Mouse (Mus musculus) limb, embryonic 12.5 days (tissue): ENCODE data around the gene Wwtr1. TPM values are rescaled to one million over a fixed set of nuclear protein-coding genes. Genes with fewer than 3 reads are reported as not detected.

Source experiments
- ATAC-seq: fragments of 200-750 bp; cut with Nextera tagmentation; 2 replicates; pipeline ENCODE4 v1.8.0; 2017; ENCODE audit warnings: low read depth, moderate TSS enrichment; ENCODE audit not compliant: insufficient number of reproducible peaks, insufficient read depth, low FRiP score, low TSS enrichment
- H3K27ac ChIP-seq: fragments of 300-500 bp; sonication (generic); 2 replicates; pipeline ENCODE4 v1.5.1; 2016; ENCODE audit warnings: mild to moderate bottlenecking, moderate library complexity
- H3K27me3 ChIP-seq: fragments of 300-500 bp; sonication (generic); 2 replicates; pipeline ENCODE4 v1.6.1; 2016; ENCODE audit warnings: mild to moderate bottlenecking, moderate library complexity
- H3K36me3 ChIP-seq: fragments of 300-500 bp; sonication (generic); 2 replicates; pipeline ENCODE4 v1.6.1; 2016; ENCODE audit warnings: mild to moderate bottlenecking, moderate library complexity
- H3K4me1 ChIP-seq: fragments of 300-500 bp; sonication (generic); replicated peaks from 2 replicates; pipeline ENCODE4 v1.6.1; 2016
- H3K4me2 ChIP-seq: fragments of 300-500 bp; sonication (generic); 2 replicates; pipeline ENCODE4 v1.6.1; 2016; ENCODE audit warnings: mild to moderate bottlenecking, moderate library complexity
- H3K4me3 ChIP-seq: fragments of 300-500 bp; sonication (generic); replicated peaks from 2 replicates; pipeline ENCODE4 v1.5.1; 2016; ENCODE audit warnings: mild to moderate bottlenecking
- H3K9ac ChIP-seq: fragments of 300-500 bp; sonication (generic); replicated peaks from 2 replicates; pipeline ENCODE4 v1.6.1; 2016; ENCODE audit warnings: mild to moderate bottlenecking, moderate library complexity
- H3K9me3 ChIP-seq: fragments of 300-500 bp; sonication (generic); 2 replicates; pipeline ENCODE4 v1.6.1; 2016; ENCODE audit warnings: mild to moderate bottlenecking, moderate library complexity
- WGBS: fragments of 180-500 bp; shearing (Covaris S2); methylation state at CpG from one replicate; pipeline ENCODE4 v1.1.7; 2016; 5-methylcytosine and 5-hydroxymethylcytosine counted together
- polyA plus RNA-seq: library from polyadenylated mRNA; unstranded; fragments of >200 nt; fragmentation: Nextera tagmentation; extraction: Ambion mirVana; gene quantifications from 2 replicates; pipeline ENCODE4 v1.2.1, GENCODE M21; 2016

Gene Wwtr1
- polyA plus RNA-seq, 1 experiment from 2014 or later: 13.8 TPM

- Histone ChIP-seq H3K4me1 (no peaks in the 10 kb centered on the region), H3K4me2 (no peak overlapping the region), H3K4me3 (no peak overlapping the region), H3K27me3 (no peaks in the 10 kb centered on the region), H3K9me3 (no peaks in the 10 kb centered on the region), H3K9ac (no peak overlapping the region), H3K27ac (no peak overlapping the region), H3K36me3 (peaks cover 11% of the 10 kb centered on the region)
- WGBS: 76% methylated on average over 4 of the region's 4 CpGs
- ATAC-seq: no peak
These were observed 95.1 kb downstream of the Wwtr1 start for GRCm38 (mm10) chr3:57480640-57481039.

DNA sequence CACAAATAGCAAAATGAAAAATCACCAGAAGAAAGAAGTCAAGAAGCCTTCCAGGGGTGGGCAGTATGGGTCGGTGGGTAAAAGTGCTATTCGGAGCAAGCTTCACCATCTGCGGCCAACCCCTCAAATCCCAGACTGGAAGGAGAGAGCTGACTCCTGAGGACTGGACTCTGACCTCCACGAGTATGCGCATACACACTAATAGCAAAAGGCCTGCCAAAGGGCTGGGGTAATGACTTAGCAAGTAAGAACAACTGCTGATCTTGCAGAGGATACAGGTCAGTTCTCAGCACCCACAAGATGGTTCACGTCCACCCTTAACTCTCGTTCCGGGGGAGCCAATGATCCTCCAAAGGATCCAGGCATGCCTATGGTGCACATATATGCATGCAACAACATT, 101.3 kb downstream of the Wwtr1 start:
- no peak for ATAC-seq
- Histone ChIP-seq H3K9me3 (no peaks in the 10 kb centered on the region), H3K27ac (no peak overlapping the region), H3K27me3 (no peaks in the 10 kb centered on the region), H3K36me3 (peaks cover 11% of the 10 kb centered on the region), H3K9ac (no peak overlapping the region), H3K4me3 (no peak overlapping the region), H3K4me2 (no peak overlapping the region), H3K4me1 (peaks cover 31% of the 10 kb centered on the region)
- WGBS: 88% methylated on average over 8 of the region's 8 CpGs

- Histone ChIP-seq H3K9me3 (no peaks in the 10 kb centered on the region), H3K4me2 (no peak overlapping the region), H3K27ac (peak overlapping the region; percentile 57), H3K4me1 (peaks cover 36% of the 10 kb centered on the region), H3K4me3 (no peak overlapping the region), H3K36me3 (peaks cover 11% of the 10 kb centered on the region), H3K9ac (no peak overlapping the region; the same call in 1 of the 2 replicates), H3K27me3 (no peaks in the 10 kb centered on the region)
- peak; percentile 34; the same call in 1 of the 2 replicates for ATAC-seq
- WGBS: 34% methylated on average over 4 of the region's 4 CpGs
These were observed 103.3 kb downstream of the Wwtr1 start for GRCm38 (mm10) chr3:57472407-57472806.

DNA sequence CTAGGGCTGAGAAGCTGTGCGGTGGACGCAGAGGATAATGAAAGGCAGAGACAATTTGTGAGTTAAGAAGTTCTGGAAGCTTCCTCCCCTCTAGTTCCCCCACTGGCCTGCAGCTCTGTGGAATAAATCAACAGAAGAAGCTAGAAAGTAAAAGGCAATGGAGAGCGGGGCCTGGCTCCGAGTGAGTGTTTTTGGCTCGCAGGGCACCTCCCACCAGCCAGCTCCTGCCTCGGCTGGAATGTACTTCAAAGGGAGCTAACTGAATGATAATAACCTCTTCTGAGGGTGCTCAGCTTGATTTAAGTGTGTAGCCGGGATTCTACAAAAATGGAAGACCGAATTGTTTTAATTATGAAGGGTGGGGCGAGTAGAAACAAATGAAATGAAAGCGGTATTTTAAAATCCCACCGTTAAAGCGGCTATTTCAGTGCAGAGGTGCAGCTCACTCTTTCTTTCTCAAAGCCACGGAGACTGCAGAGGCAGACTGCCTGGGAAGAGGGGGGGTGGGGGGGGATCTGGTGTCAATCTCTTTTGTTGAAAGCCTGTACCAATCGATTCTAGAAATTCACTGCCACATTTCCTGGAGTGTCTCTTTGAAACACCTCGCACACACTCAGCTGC, 104.6 kb downstream of the Wwtr1 start:
- H3K36me3 ChIP-seq: peaks cover 3% of the 10 kb centered on the region; the same call in 1 of the 2 replicates
- no peak for ATAC-seq
- no peaks in the 10 kb centered on the region for H3K27me3 ChIP-seq
- H3K9ac ChIP-seq: 0 out of 2 replicates have a peak overlapping the region, but pooled peaks have one; percentile 18
- WGBS: 4% methylated on average over 15 of the region's 15 CpGs
- H3K27ac ChIP-seq: peak overlapping the region; percentile 85
- H3K4me1 ChIP-seq: peaks cover 36% of the 10 kb centered on the region
- peak overlapping the region; percentile 42 for H3K4me2 ChIP-seq
- peak overlapping the region; percentile 10; the same call in 1 of the 2 replicates for H3K4me3 ChIP-seq
- no peaks in the 10 kb centered on the region for H3K9me3 ChIP-seq

GRCm38 (mm10) chr3:57470326-57470725, 105.4 kb downstream of the Wwtr1 start:
- Histone ChIP-seq H3K27ac (peak overlapping the region; percentile 85), H3K36me3 (no peaks in the 10 kb centered on the region), H3K4me2 (peak overlapping the region; percentile 42), H3K9ac (no peak overlapping the region), H3K27me3 (no peaks in the 10 kb centered on the region), H3K4me1 (peaks cover 36% of the 10 kb centered on the region), H3K9me3 (no peaks in the 10 kb centered on the region), H3K4me3 (no peak overlapping the region)
- 9% methylated on average over 5 of the region's 5 CpGs for WGBS
- ATAC-seq: no peak

DNA sequence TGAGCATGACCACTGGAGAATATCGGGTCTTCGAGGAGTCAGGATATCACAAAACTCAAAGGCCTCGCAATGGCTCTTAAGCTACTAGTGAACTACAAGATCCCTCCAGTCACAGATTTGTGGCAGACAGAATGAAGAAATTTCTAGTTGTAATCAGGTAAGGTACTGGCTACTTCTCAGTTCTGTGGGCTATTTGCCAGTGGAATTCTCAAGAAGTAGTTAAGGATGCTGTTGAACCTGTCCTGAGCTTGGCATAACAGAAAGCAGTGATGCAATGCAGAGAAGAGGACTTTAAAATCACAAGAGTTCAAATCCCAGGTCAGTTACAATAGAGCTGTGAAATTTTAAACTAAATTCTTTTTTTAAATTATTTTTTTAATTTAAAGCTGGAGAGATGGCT, 106.4 kb downstream of the Wwtr1 start:
- no peak for ATAC-seq
- no peaks in the 10 kb centered on the region for H3K9me3 ChIP-seq
- no peaks in the 10 kb centered on the region for H3K36me3 ChIP-seq
- H3K4me1 ChIP-seq: peaks cover 36% of the 10 kb centered on the region
- no peak overlapping the region for H3K4me3 ChIP-seq
- no peak overlapping the region for H3K4me2 ChIP-seq
- WGBS: 93% methylated on average over 3 of the region's 3 CpGs
- H3K27ac ChIP-seq: no peak overlapping the region
- no peaks in the 10 kb centered on the region for H3K27me3 ChIP-seq
- H3K9ac ChIP-seq: no peak overlapping the region

DNA sequence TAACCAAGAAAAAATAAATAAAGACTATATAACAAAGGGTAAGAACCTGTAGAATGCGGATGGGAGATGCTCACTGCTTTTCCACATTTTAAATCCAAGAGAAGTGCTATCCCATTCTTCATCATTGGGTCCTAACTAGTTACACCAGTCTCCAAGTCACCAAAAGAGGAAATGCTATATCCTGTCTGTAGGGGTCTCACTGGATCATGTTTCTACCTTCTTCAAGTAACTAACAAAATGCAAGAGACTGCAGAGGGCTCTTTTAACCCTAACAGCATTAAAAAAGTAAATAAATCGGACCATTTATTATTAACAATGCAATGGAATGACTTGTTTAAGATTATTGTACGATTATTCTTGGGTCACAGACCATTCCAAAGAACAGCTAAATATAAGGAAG, 109.4 kb downstream of the Wwtr1 start:
- Histone ChIP-seq H3K27me3 (no peaks in the 10 kb centered on the region), H3K4me2 (no peak overlapping the region), H3K27ac (no peak overlapping the region), H3K9me3 (no peaks in the 10 kb centered on the region), H3K4me1 (peaks cover 19% of the 10 kb centered on the region), H3K9ac (no peak overlapping the region), H3K36me3 (peaks cover 14% of the 10 kb centered on the region), H3K4me3 (no peak overlapping the region)
- WGBS: 69% methylated on average over 3 of the region's 3 CpGs
- ATAC-seq: no peak

DNA sequence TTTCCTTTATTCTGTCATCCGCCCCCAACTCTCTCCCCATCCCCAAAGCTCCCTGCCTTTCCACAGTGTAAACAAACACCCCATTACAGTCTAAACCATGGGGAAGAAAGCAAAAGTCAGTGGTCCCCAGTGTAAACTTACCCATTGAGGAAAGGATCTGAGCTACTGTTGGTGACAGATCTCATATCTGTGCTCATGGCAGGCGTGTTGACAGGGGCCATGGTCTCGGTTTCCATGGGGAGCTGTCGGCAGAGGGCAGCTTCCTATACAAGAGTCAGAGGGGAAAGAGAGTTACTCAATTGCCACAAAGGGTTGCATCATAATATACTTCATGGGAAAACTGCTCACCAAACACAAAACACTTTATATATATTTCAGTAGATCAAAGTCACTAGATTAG, 112.4 kb downstream of the Wwtr1 start:
- H3K9ac ChIP-seq: no peak overlapping the region
- H3K9me3 ChIP-seq: no peaks in the 10 kb centered on the region
- no peak overlapping the region for H3K4me2 ChIP-seq
- H3K27ac ChIP-seq: no peak overlapping the region
- peaks cover 4% of the 10 kb centered on the region for H3K4me1 ChIP-seq
- H3K4me3 ChIP-seq: no peak overlapping the region
- H3K27me3 ChIP-seq: no peaks in the 10 kb centered on the region
- ATAC-seq: no peak
- 89% methylated on average over 4 of the region's 4 CpGs for WGBS
- H3K36me3 ChIP-seq: peaks cover 25% of the 10 kb centered on the region

DNA sequence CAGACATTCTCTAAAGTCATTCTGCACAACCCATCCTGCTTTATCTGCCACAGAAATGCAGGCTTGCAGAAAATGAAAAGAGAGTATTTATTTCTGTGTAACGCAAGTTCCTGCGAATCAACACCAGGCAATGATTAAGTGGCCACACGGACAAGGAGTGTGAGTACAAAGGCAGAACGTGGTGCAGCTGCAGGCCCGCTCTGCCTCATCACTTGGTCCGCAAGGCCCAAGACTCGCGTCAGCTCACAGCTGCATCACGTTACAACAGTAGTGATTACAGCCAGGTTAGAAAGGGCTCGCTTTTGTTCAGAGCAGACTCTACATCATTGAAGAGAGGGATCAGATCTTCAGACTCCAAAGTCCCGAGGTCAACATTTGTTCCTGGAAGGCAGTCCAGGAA, 117.1 kb downstream of the Wwtr1 start:
- H3K4me3 ChIP-seq: no peak overlapping the region
- H3K27ac ChIP-seq: 0 out of 2 replicates have a peak overlapping the region, but pooled peaks have one; percentile 35
- H3K27me3 ChIP-seq: no peaks in the 10 kb centered on the region
- H3K4me1 ChIP-seq: peaks cover 4% of the 10 kb centered on the region
- no peak overlapping the region for H3K4me2 ChIP-seq
- 22% methylated on average over 11 of the region's 11 CpGs for WGBS
- ATAC-seq: 0 out of 2 replicates have a peak, but pooled peaks have one; percentile 52
- H3K9ac ChIP-seq: no peak overlapping the region
- no peaks in the 10 kb centered on the region for H3K9me3 ChIP-seq
- H3K36me3 ChIP-seq: peaks cover 25% of the 10 kb centered on the region

GRCm38 (mm10) chr3:57448445-57448844, 127.3 kb downstream of the Wwtr1 start:
- no peaks in the 10 kb centered on the region for H3K9me3 ChIP-seq
- ATAC-seq: no peak
- no peak overlapping the region for H3K27ac ChIP-seq
- 29% methylated on average over 5 of the region's 5 CpGs for WGBS
- H3K9ac ChIP-seq: no peak overlapping the region
- H3K36me3 ChIP-seq: no peaks in the 10 kb centered on the region
- H3K4me3 ChIP-seq: no peak overlapping the region
- no peaks in the 10 kb centered on the region for H3K27me3 ChIP-seq
- H3K4me1 ChIP-seq: no peaks in the 10 kb centered on the region
- H3K4me2 ChIP-seq: no peak overlapping the region

GRCm38 (mm10) chr3:57447889-57448288, 127.8 kb downstream of the Wwtr1 start:
- Histone ChIP-seq H3K36me3 (no peaks in the 10 kb centered on the region), H3K27me3 (no peaks in the 10 kb centered on the region), H3K4me2 (no peak overlapping the region), H3K4me3 (no peak overlapping the region), H3K4me1 (no peaks in the 10 kb centered on the region), H3K27ac (no peak overlapping the region), H3K9ac (no peak overlapping the region), H3K9me3 (no peaks in the 10 kb centered on the region)
- ATAC-seq: no peak
- WGBS: 47% methylated on average over 1 of the region's 1 CpGs

DNA sequence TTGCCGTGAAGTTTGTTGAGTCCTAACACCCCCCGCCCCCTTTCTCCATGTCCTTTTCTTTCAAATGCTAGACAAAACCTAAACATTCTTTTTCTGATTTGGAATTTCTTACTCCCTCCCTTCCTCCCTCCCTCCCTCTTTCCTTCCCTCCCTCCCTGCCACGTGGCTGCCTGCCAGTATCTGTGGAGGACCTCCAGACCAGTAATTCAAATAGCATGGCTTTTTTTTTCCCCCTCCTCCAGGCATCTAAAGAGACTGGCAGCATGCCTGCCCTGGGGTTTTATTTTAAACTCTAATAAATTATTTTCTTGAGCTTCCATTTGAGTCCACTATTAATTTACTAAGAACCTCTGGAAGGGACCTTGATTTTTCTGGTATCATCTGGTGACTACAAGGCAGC, 130.0 kb downstream of the Wwtr1 start:
- Histone ChIP-seq H3K27me3 (no peaks in the 10 kb centered on the region), H3K9me3 (no peaks in the 10 kb centered on the region), H3K36me3 (no peaks in the 10 kb centered on the region), H3K27ac (no peak overlapping the region), H3K4me1 (no peaks in the 10 kb centered on the region), H3K4me3 (no peak overlapping the region), H3K9ac (no peak overlapping the region), H3K4me2 (no peak overlapping the region)
- whole genome bisulfite sequencing: 58% methylated on average over 3 of the region's 3 CpGs
- no peak for ATAC-seq
